Mouse (Mus musculus) lung, postnatal 0 days (tissue): ENCODE data around the gene Arhgap28.

Source experiments
- CTCF ChIP-seq: IDR thresholded peaks from 2 replicates; pipeline ENCODE4 v1.5.1; 2016; ENCODE audit warnings: antibody characterized with exemption, mild to moderate bottlenecking
- EP300 ChIP-seq: IDR thresholded peaks from 2 replicates; pipeline ENCODE4 v1.6.1; 2016; ENCODE audit warnings: antibody characterized with exemption, mild to moderate bottlenecking, control low read depth

DNA sequence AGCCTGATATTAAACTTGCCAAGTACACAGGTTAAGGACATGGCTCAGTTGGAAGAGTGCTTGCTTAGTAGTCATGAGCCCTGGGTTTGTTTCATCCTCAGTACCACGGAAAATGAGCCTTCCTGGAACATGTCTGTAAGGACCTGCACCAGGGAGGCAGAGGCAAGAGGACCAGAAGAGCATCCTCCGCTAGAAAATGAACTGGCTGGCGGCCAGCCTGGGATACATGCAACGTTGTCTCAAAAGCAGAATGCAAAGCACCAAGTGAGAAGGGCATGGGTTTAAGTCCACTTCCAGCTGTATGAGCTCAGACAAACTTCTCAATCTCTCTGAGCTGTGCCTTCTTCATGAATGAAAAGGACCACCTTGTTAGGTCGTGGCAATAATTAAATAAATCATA is 49.0 kb downstream of the Arhgap28 start:
- TF ChIP-seq CTCF (no peak), EP300 (no peak)
